Mouse (Mus musculus): ENCODE data around the gene Topaz1. TPM values are rescaled to one million over a fixed set of nuclear protein-coding genes. Genes with fewer than 3 reads are reported as not detected.
"Not testable (repeated sequence)": the region's sequence is repeated elsewhere in the genome, so short reads cannot be mapped to it uniquely, and the experiment has no call there.

The Topaz1 gene
- polyA plus RNA-seq, 2 experiments: not detected

DNA sequence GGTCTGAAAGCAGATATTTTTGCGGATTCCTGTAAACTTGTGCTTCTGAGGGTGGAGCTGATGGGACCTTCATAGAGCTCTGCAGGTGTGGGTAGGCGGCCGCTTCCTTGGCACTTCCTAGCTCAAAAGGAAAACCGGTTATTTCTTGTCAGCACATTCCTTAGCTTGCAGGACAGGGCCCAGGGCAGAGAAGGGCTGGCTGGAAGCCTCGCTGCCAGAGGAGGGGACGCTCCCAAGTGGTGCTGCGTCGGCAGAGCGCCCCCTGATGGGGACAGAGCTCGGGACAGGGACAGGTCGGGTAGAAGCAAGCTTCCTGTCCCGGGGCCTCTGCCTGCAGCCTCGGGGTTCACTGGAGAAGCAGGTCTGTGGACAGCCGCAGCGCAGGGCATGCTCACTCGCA is 90.5 kb downstream of the Topaz1 start:
- Histone ChIP-seq H3K4me1 (ENCODE audit: control insufficient read depth, insufficient read depth, low read length) (peaks cover 23% of the 10 kb centered on the region), H3K4me3 (replicated peaks; ENCODE audit: low read length) (no peak overlapping the region), H3K36me3 (ENCODE audit: control insufficient read depth, insufficient read depth, low read length) (peaks cover 11% of the 10 kb centered on the region), H3K27ac (replicated peaks; ENCODE audit: low read depth, low read length) (peak overlapping the region; percentile 79), H3K9ac (ENCODE audit: low read depth, low read length, severe bottlenecking) (no peak overlapping the region), H3K4me2 (replicated peaks; ENCODE audit: low read depth, low read length, severe bottlenecking) (no peak overlapping the region; the same call in 1 of the 2 replicates), H3K27me3 (ENCODE audit: control insufficient read depth, insufficient read depth, low read length) (no peaks in the 10 kb centered on the region), H3K9me3 (ENCODE audit: control insufficient read depth, low read length) (no peaks in the 10 kb centered on the region)
- TF ChIP-seq POLR2A (IDR thresholded peaks at IDR 0.05; ENCODE audit: borderline replicate concordance, extremely low read depth, insufficient read depth, insufficient read length): no peak
- peak; percentile 22 for DNase-seq (ENCODE audit: low spot score)
- 23% methylated on average over 15 of the region's 16 CpGs for WGBS
- ATAC-seq (ENCODE audit: low FRiP score, low read depth): 0 out of 2 replicates have a peak, but pooled peaks have one; percentile 13

GRCm38 (mm10) chr9:122843760-122844159 is 96.6 kb downstream of the Topaz1 start, which contains the start of gene Gm35549:
Gm35549 (minus strand) TSS chr9:122844035.
- H3K36me3 ChIP-seq (ENCODE audit: control insufficient read depth, insufficient read depth, low read length): peaks cover 3% of the 10 kb centered on the region; the same call in 1 of the 2 replicates
- no peak for TF ChIP-seq POLR2A (IDR thresholded peaks at IDR 0.05; ENCODE audit: borderline replicate concordance, extremely low read depth, insufficient read depth, insufficient read length)
- peaks cover 7% of the 10 kb centered on the region for H3K9me3 ChIP-seq (ENCODE audit: control insufficient read depth, low read length)
- no peak within 1 kb of the TSS for H3K4me2 ChIP-seq (replicated peaks; ENCODE audit: low read depth, low read length, severe bottlenecking)
- no peak within 1 kb of the TSS for H3K9ac ChIP-seq (ENCODE audit: low read depth, low read length, severe bottlenecking)
- no peak within 1 kb of the TSS for H3K27ac ChIP-seq (replicated peaks; ENCODE audit: low read depth, low read length)
- no peaks in the 10 kb centered on the region for H3K4me1 ChIP-seq (ENCODE audit: control insufficient read depth, insufficient read depth, low read length)
- no peak within 1 kb of the TSS for H3K4me3 ChIP-seq (replicated peaks; ENCODE audit: low read length)
- WGBS: 77% methylated on average over 3 of the region's 3 CpGs
- ATAC-seq (ENCODE audit: low FRiP score, low read depth): no peak
- no peak for DNase-seq (ENCODE audit: low spot score)
- no peaks in the 10 kb centered on the region for H3K27me3 ChIP-seq (ENCODE audit: control insufficient read depth, insufficient read depth, low read length)

DNA sequence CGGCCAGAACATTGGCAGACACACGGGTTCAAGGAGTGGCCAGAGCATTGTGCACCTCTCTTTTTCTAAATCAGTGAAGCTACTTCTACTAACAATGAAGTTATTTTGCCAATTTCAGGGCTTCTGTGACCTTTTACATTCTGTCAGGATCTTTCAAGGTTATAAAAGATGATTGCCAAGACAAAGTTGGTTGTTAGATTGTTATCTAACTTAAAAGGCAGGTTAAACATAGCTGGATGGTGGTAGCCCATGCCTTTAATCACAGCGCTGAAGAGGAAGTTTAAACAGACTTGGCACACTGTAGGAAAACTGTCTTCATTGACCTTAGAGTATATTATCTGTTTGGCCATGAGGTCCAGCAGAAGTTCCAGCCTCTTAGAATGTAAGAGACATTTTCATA is 98.5 kb downstream of the Topaz1 start:
- DNase-seq (ENCODE audit: low spot score) (no peak), ATAC-seq (ENCODE audit: low FRiP score, low read depth) (no peak)
- Histone ChIP-seq H3K27ac (replicated peaks; ENCODE audit: low read depth, low read length) (no peak overlapping the region), H3K9me3 (ENCODE audit: control insufficient read depth, low read length) (peaks cover 7% of the 10 kb centered on the region), H3K4me3 (replicated peaks; ENCODE audit: low read length) (no peak overlapping the region), H3K36me3 (ENCODE audit: control insufficient read depth, insufficient read depth, low read length) (peaks cover 20% of the 10 kb centered on the region), H3K4me1 (ENCODE audit: control insufficient read depth, insufficient read depth, low read length) (no peaks in the 10 kb centered on the region), H3K27me3 (ENCODE audit: control insufficient read depth, insufficient read depth, low read length) (no peaks in the 10 kb centered on the region), H3K9ac (ENCODE audit: low read depth, low read length, severe bottlenecking) (no peak overlapping the region), H3K4me2 (replicated peaks; ENCODE audit: low read depth, low read length, severe bottlenecking) (no peak overlapping the region)
- WGBS: 78% methylated on average over 3 of the region's 3 CpGs
- TF ChIP-seq POLR2A (IDR thresholded peaks at IDR 0.05; ENCODE audit: borderline replicate concordance, extremely low read depth, insufficient read depth, insufficient read length): no peak

- Histone ChIP-seq H3K27me3 (ENCODE audit: control insufficient read depth, insufficient read depth, low read length) (no peaks in the 10 kb centered on the region), H3K4me1 (ENCODE audit: control insufficient read depth, insufficient read depth, low read length) (no peaks in the 10 kb centered on the region), H3K36me3 (ENCODE audit: control insufficient read depth, insufficient read depth, low read length) (peaks cover 26% of the 10 kb centered on the region), H3K4me3 (replicated peaks; ENCODE audit: low read length) (no peak overlapping the region), H3K9me3 (ENCODE audit: control insufficient read depth, low read length) (peaks cover 7% of the 10 kb centered on the region), H3K4me2 (replicated peaks; ENCODE audit: low read depth, low read length, severe bottlenecking) (no peak overlapping the region), H3K9ac (ENCODE audit: low read depth, low read length, severe bottlenecking) (no peak overlapping the region), H3K27ac (replicated peaks; ENCODE audit: low read depth, low read length) (no peak overlapping the region)
- no peak for TF ChIP-seq POLR2A (IDR thresholded peaks at IDR 0.05; ENCODE audit: borderline replicate concordance, extremely low read depth, insufficient read depth, insufficient read length)
- ATAC-seq (ENCODE audit: low FRiP score, low read depth): no peak
- peak; percentile 80 for DNase-seq (ENCODE audit: low spot score)
Observed at GRCm38 (mm10) chr9:122846156-122846555, 99.0 kb downstream of the Topaz1 start.

GRCm38 (mm10) chr9:122847811-122848311 is 100.7 kb downstream of the Topaz1 start:
- 97% methylated on average over 7 of the region's 8 CpGs for WGBS
- not testable (repeated sequence) for H3K4me1 ChIP-seq (ENCODE audit: control insufficient read depth, insufficient read depth, low read length); H3K27ac ChIP-seq (replicated peaks; ENCODE audit: low read depth, low read length); H3K27me3 ChIP-seq (ENCODE audit: control insufficient read depth, insufficient read depth, low read length); H3K9me3 ChIP-seq (ENCODE audit: control insufficient read depth, low read length); DNase-seq (ENCODE audit: low spot score); H3K4me2 ChIP-seq (replicated peaks; ENCODE audit: low read depth, low read length, severe bottlenecking); H3K9ac ChIP-seq (ENCODE audit: low read depth, low read length, severe bottlenecking); ATAC-seq (ENCODE audit: low FRiP score, low read depth); H3K4me3 ChIP-seq (replicated peaks; ENCODE audit: low read length)
- peaks cover 43% of the 10 kb centered on the region for H3K36me3 ChIP-seq (ENCODE audit: control insufficient read depth, insufficient read depth, low read length)

Other genes starting within 250 kb of the Topaz1 start
- gene Tcaim, start 58.2 kb downstream of the Topaz1 start, polyA plus RNA-seq (2012; rRNA removed): 6.1 and 6.6 TPM in 2 replicates
- gene Tcaim, start 58.2 kb downstream of the Topaz1 start, polyA plus RNA-seq (2014; fragmentation: Nextera tagmentation; extraction: Ambion mirVana): 7.3 and 7.8 TPM in 2 replicates
- gene Gm35549, start 96.7 kb downstream of the Topaz1 start, polyA plus RNA-seq (2012; rRNA removed): not detected in 2 replicates
- 0.45 and 0.82 TPM in 2 replicates for gene Gm35549, start 96.7 kb downstream of the Topaz1 start, polyA plus RNA-seq (2014; fragmentation: Nextera tagmentation; extraction: Ambion mirVana)
- 117 and 119 TPM in 2 replicates for gene Zfp445, start 118.7 kb downstream of the Topaz1 start, polyA plus RNA-seq (2012; rRNA removed)
- 60.4 and 65.2 TPM in 2 replicates for gene Zfp445, start 118.7 kb downstream of the Topaz1 start, polyA plus RNA-seq (2014; fragmentation: Nextera tagmentation; extraction: Ambion mirVana)
- gene Zkscan7, start 138.3 kb downstream of the Topaz1 start, polyA plus RNA-seq (2012; rRNA removed): 9.1 and 9.3 TPM in 2 replicates
- gene Zkscan7, start 138.3 kb downstream of the Topaz1 start, polyA plus RNA-seq (2014; fragmentation: Nextera tagmentation; extraction: Ambion mirVana): 2.6 and 3.2 TPM in 2 replicates
- gene Zfp105, start 175.7 kb downstream of the Topaz1 start, polyA plus RNA-seq (2012; rRNA removed): 9.7 and 13.3 TPM in 2 replicates
- 17.4 and 18.8 TPM in 2 replicates for gene Zfp105, start 175.7 kb downstream of the Topaz1 start, polyA plus RNA-seq (2014; fragmentation: Nextera tagmentation; extraction: Ambion mirVana)
- 17.6 and 19.3 TPM in 2 replicates for gene 1110059G10Rik, start 203.7 kb downstream of the Topaz1 start, polyA plus RNA-seq (2012; rRNA removed)
- 34.5 and 38.0 TPM in 2 replicates for gene 1110059G10Rik, start 203.7 kb downstream of the Topaz1 start, polyA plus RNA-seq (2014; fragmentation: Nextera tagmentation; extraction: Ambion mirVana)
- 44.9 and 60.3 TPM in 2 replicates for gene Kif15, start 203.7 kb downstream of the Topaz1 start, polyA plus RNA-seq (2012; rRNA removed)
- 36.6 and 39.6 TPM in 2 replicates for gene Kif15, start 203.7 kb downstream of the Topaz1 start, polyA plus RNA-seq (2014; fragmentation: Nextera tagmentation; extraction: Ambion mirVana)